Mouse (Mus musculus) spleen, postnatal 14 days (tissue): ENCODE results near the gene Mdm2.
A peak's percentile ranks its signal among the peaks of the same experiment; 100 is the strongest.
"Not testable (repeated sequence)": the region's sequence is repeated elsewhere in the genome, so short reads cannot be mapped to it uniquely, and the experiment has no call there.

Experiments
- DNase-seq, 2 experiments: peaks; one replicate each; pipeline ENCODE4 v3.0.0; 2021 to 2022; ENCODE audit warnings: low spot score in 2 of 2

Mdm2 gene

DNA sequence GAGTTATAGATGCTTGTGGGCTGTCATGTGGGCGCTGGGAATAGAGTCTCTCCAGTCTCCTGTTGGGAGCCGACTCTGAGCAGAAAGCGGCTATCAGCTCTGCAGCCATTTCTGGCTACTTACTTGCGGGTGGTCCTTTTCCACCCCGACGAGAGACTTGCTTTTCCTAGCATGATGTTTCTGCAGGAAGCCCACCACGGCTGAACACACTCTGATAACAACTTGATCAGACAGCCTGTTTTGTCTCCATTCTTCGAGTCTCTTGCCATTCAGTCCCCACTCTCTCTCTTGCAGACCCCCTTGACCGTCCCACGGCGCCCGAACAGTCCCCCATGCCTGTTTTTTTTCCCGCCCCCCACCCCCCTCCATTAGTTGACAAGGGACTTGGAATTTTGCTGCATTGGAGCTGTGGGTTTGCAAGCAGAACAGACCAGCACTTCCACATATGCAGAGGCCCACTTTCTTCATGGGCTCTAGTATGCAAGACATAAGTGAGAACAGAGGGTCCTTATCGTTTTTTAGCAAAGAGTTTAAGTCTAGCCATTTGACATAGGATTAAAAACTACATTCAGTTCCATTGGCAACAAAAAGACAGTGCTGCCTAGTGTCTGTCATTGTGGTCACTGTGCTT is 22.5 kb upstream of the Mdm2 start:
- DNase-seq: no peak

GRCm38 (mm10) chr10:117732184-117732583 is 21.6 kb upstream of the Mdm2 start:
- DNase-seq: no peak

DNA sequence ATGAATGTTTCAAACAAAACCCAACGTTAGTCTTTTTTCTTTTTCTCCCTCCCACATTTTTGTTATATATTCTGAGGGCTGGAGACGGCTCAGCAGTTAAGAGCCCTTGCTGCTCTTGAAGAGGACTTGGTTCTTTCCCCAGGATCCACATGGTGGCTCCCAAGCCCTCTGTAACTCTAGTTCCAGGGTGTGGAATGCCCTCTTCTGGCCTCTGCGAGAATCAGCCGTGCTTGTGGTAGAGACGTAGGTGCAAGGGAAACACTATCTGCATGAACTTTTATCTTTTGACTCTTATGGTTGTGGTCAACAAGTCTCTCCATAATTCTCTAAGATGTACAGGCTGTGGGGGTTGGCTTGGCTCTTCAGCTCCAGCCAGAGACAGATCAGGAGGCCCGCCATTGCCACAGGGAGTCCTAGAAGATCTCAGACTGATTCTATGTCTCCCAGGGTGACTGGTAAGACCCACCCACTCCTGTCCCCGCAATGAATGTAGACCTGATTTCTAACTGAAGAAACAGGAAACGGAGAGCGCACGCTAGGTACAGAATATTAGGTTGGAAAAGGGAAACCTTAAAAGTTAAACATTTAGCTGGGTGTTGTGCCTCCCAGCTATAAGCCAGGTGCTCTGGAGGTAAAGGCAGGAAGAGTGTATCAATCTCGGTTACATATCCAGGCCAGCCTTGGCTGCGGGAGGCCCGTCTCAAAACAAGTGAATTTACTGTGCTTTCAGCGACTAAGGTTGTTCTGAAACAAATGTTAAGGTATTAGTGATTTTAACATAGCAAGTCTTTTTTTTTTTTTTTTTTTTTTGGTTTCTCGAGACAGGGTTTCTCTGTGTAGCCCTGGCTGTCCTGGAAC is 20.9 kb upstream of the Mdm2 start:
- DNase-seq: peak; percentile 21 to 40

DNA sequence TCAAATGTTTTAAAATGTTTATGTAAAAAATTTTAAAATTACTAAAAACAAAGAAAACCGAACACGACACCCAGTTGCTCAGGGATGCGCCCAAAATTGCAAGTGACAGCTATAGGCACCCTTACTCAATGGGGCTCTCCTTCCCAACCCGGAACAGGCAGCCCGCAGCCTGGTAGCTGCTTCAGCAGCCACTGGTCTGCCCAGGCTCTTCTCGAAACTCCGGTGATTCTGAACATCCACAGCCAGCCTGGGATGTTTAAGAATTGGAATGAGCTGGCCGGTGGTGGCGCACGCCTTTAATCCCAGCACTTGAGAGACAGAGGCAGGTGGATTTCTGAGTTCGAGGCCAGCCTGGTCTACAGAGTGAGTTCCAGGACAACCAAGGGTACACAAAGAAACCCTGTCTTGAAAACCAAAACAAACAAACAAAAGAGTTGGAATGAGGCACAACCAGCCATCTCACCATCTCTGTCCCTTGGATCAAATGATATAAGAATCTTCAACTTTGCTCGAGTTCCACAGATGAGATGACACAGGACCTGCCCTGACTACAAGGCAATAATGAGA is 20.2 kb upstream of the Mdm2 start:
- DNase-seq: no peak

DNA sequence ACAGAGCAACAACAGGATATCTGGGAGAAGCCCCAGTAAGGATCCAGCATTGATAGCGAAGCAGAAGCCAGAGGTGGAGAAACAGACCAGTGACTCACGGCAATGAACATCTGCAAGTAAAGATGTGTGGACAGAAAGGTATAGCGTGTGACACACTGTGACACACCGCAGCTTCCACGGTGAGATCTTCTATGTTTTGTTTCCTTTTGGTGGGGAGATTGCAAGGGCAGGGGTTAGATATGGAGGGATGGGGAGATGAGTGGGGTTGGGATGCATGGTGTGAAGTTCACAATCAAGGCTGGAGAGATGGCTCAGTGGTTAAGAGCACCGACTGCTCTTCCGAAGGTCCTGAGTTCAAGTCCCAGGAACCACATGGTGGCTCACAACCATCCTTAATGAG is 19.6 kb upstream of the Mdm2 start:
- DNase-seq: no peak

GRCm38 (mm10) chr10:117729139-117729814 is 18.7 kb upstream of the Mdm2 start:
- DNase-seq: no peak

GRCm38 (mm10) chr10:117728574-117728973 is 18.0 kb upstream of the Mdm2 start:
- DNase-seq: no peak

DNA sequence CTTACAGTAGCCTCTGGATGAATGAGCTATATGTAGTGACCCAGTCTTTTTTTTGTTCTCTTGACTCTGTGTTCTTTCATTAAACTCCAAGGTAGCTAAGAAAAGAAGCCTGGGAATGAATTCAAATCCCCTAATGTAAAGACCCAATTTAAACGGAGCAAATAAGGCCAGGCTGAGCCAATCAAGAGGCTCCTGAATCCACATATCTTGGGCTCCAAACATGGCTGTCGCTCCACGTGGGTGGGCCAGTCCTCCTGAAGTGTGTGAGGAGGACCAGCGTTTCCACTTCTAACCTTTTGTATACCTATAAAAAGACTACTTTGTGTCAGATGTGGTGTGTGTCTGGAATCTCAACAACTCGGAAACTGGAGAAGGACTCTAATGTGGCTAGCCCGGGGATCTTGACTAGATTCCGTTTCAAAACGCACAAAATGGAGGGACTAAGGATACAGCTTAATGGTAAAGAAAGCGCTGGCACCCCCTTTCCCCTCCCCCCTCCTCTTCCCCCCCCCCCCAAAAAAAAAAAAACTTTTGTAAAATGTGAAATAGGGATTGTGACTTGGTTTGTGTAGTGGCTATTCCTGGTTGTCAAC is 17.1 kb upstream of the Mdm2 start:
- no peak for DNase-seq

DNA sequence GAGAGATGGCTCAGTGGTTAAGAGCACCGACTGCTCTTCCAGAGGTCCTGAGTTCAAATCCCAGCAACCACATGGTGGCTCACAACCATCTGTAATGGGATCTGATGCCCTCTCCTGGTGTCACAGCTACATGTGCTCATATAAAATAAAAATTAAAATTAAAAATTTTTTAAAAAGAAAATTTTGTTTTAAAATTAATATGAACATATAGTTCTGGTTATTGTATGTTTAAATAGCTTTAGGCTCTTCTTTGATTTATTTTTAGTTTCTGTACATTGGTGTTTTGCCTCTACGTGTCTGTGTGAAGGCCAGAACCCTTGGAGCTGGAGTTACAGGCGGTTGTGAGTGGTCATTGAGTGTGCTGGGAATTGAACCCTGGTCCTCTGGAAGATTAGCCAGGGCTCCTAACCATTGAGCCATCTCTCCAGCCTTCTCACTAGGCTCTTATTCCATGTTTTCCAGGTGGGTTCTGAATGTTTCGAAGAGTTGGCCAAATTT is 16.4 kb upstream of the Mdm2 start:
- no peak for DNase-seq

DNA sequence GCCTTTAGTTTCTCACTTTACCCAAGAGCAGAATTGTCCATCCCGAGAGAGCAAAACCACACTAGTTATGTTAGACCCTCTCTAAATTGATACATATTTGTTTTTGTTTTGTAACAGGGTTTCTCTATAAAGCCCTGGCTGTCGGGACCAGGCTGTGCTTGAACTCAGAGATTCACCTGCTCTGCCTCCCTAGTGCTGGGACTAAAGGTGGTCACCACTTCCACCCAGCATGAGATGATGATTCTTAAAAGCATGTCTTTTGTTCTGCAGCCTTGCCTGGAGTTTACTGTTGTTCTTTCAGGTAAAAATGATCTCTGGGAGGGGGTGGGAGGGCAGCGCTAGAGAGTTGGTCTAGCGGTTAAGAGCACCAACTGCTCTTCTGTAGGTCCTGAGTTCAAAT is 15.8 kb upstream of the Mdm2 start:
- no peak for DNase-seq

DNA sequence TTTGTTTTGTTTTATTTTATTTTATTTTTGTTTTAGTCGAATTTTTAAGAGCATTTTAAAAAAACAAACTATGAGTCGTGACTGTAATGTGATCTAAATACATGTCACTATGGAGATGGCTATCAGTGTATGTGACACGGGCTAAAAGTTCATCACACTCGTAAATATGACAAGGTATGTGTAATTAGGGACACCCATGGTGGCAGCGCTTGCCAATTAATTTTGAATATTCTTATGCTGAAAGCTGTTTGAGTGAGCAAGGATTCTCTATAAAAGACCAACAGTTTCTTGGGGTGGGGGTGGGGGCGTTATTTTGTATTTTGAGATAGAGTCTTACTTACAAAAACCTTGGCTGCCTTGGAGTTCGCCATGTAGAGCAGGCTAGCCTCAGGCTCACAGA is 15.1 kb upstream of the Mdm2 start:
- DNase-seq: no peak

DNA sequence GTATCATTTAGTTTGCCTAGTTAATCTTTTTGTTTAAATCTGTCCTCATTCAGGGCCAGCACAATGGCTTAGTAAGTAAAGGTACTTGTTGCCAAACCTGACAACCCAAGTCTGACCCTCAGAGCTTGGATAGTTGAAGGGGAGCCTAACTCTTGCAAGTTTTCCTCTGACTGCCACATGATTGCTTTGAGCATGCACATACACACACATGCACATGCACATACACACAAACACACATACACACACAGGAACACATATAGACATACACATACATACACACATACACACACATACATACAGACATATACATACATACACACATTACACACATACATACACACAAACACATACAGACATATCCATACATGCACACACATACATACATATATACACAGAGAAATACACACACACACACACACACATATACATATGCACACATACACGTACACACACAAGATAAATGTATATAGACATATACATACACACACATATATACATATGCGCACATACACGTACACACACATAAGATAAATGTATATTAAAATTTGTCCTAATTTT is 14.3 kb upstream of the Mdm2 start:
- DNase-seq: no peak

GRCm38 (mm10) chr10:117724136-117724718 is 13.7 kb upstream of the Mdm2 start:
- DNase-seq: no peak

DNA sequence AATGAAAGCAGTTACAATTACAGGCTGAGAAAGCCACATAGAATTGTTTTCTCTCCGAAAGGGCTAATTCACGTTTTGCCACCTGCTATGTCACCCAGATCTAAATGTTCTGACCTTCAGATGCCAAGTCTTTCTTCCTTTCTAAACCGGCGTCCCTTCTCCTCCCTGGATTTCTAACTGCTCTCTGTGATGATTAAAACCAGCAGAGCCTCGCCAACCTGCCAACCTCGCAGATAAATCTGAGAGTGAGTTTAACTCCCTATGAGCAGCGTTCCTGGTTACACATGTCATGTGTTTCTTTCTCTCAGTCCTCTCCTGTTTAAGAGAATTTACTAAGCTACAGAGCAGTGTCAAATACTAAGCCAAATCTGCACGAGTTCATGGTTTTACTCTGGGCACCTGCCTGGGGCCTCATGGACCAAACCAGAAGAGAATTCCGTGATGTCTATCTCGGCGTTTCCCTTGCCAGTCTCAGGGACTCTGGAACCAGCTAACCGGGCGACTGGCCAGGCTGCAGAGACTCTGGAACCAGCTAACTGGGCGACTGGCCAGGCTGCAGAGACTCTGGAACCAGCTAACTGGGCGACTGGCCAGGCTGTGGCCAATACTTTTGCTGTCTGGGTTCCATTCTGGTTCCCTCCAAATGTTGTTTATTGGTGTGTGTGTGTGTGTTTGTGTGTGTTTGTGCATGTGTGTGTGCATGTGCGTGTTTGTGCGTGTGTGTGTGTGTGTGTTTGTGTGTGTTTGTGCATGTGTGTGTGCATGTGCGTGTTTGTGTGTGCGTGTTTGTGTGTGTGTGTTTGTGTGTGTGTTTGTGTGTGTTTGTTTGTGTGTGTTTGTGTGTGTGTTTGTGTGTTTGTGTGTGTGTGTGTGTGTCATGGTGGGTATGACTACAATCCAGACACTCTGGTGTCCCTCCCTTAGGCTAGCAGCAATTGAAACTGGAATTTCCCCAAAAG is 7.9 kb upstream of the Mdm2 start:
- no peak for DNase-seq

DNA sequence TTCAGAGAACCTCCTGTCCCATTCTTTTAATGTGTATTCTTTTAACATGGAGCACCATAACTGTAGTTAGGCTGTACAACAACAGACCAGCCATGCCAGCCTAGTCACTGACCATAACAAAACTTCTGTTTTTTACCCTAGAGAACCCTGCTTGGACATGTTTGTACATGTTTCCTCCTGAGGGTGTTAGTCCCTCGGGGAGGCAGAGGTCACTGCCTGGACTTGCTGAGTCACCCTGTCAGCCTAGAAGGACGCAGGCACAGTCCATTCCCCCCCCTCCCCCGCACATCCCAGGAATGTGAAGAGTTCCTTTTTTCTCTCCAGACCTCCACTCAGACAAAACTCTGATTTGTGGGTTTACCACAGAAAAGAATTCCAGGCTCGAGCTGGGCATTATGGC is 7.0 kb upstream of the Mdm2 start:
- no peak for DNase-seq

GRCm38 (mm10) chr10:117716686-117717085 is 6.1 kb upstream of the Mdm2 start:
- no peak for DNase-seq

GRCm38 (mm10) chr10:117715654-117716053 is 5.1 kb upstream of the Mdm2 start:
- not testable (repeated sequence) for DNase-seq

GRCm38 (mm10) chr10:117714928-117715500 is 4.5 kb upstream of the Mdm2 start:
- no peak for DNase-seq

GRCm38 (mm10) chr10:117714048-117714545 is 3.5 kb upstream of the Mdm2 start:
- no peak for DNase-seq
